In the genomic region with DNA sequence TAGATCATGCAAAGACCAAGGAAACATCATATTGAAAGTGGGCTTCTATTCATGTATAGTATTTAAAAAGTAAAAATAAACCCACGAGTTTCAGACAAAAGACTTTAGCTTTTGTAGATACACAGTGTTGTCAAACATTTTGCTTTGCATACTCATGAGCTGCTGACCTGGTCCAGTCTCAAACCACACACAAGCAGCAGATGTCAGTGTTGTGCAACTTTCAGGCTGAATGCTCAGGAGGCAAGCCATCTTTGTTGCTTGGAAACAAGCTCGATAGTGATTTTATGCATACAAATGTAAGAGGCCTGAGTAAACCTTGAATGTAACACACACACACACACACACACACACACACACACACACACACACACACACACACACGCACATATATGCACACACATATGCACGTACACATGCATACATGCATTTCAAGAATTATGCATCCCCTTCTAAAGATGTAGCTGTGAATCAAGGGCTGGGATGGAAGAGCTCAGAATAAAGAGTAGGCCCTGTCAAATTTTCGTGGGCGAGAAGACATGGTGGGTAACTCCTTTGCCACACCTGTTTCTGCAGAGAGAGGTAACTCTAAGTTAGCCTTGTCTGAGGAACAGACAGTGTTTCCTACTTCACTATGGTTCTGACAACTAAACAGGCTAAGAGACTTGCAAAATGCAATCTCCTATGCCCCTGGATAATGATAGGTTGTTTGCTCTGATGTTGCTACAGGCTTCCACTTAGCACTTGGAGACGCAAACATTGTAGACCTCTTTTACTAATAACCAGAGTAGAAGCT, we compare ENCODE assay signal across 9 mouse cellular contexts.
DNase-seq lines count a peak whose midpoint lies in the region; ATAC-seq lines count a peak whose summit lies in the region.
"Had no signal": no experiment of that assay in that cellular context is flagged by ENCODE, and none has a peak within 500 bp of the region (broad histone marks: within the 10 kb centered on the region; RNA-seq: fewer than 3 reads in every experiment).

No protein-coding gene starts in this region.

- 66% methylated on average over 7 of the region's 7 CpGs for WGBS in embryonic facial prominence, embryonic 14.5 days
- WGBS in hindbrain, embryonic 14.5 days = 47% methylated on average over 7 of the region's 7 CpGs

- H3K4me2 ChIP-seq in embryonic facial prominence, embryonic 14.5 days (ENCODE audit: low read depth, low read length) = no peak overlapping the region
- no peak overlapping the region for H3K4me2 ChIP-seq in hindbrain, embryonic 14.5 days (replicated peaks)

- H3K9me3 ChIP-seq in embryonic facial prominence, embryonic 14.5 days (ENCODE audit: control insufficient read depth, low read length) = no peaks in the 10 kb centered on the region
- H3K9me3 ChIP-seq in hindbrain, embryonic 14.5 days (ENCODE audit: control insufficient read depth, low read length) = no peaks in the 10 kb centered on the region

- peak; percentile 16 for DNase-seq in adrenal gland, postnatal 10 days
- no peak for DNase-seq in adrenal gland, adult 18-20 months (ENCODE audit: low spot score in 2 of 2)
- peak; percentile 45 for DNase-seq in ES-CJ7 (ENCODE audit: low read depth, low spot score)
- DNase-seq in embryonic facial prominence, embryonic 14.5 days (ENCODE audit: low spot score) = peak; percentile 76
- peak; percentile 88 for DNase-seq in hindbrain, embryonic 14.5 days (ENCODE audit: low spot score)
- peak; percentile 43 to 51 for DNase-seq in left cerebral cortex, postnatal 36 days (ENCODE audit: low spot score in 2 of 2)
- peak; percentile 41 for DNase-seq in retina, postnatal 7 days (ENCODE audit: low read depth, low spot score)
- no peak for DNase-seq in spleen, postnatal 14 days (ENCODE audit: low spot score in 2 of 2)

- no peaks in the 10 kb centered on the region for H3K36me3 ChIP-seq in embryonic facial prominence, embryonic 14.5 days (ENCODE audit: control insufficient read depth, insufficient read depth, low read length)
- H3K36me3 ChIP-seq in hindbrain, embryonic 14.5 days (replicated peaks; ENCODE audit: control insufficient read depth, insufficient read depth) = no peaks in the 10 kb centered on the region

- no peaks in the 10 kb centered on the region for H3K4me1 ChIP-seq in embryonic facial prominence, embryonic 14.5 days (ENCODE audit: control insufficient read depth, insufficient read depth, low read length)
- peaks cover 6% of the 10 kb centered on the region; the same call in 1 of the 2 replicates for H3K4me1 ChIP-seq in hindbrain, embryonic 14.5 days (replicated peaks; ENCODE audit: control insufficient read depth, insufficient read depth, low read length)

- H3K27ac ChIP-seq in embryonic facial prominence, embryonic 14.5 days (replicated peaks; ENCODE audit: low read depth, low read length) = no peak overlapping the region
- H3K27ac ChIP-seq in hindbrain, embryonic 14.5 days = peak overlapping the region; percentile 71
- H3K27ac ChIP-seq: macrophage had no signal

- H3K9ac ChIP-seq in embryonic facial prominence, embryonic 14.5 days (ENCODE audit: low read depth, low read length) = no peak overlapping the region
- no peak overlapping the region for H3K9ac ChIP-seq in hindbrain, embryonic 14.5 days

- intact Hi-C loops in left cerebral cortex, postnatal 36 days (cut with DNase I) = loop anchor here (1.0 to 10.0 kb wide), 5 partner anchors 153 to 943 kb away; a partner anchor contains a TSS

- H3K4me3 ChIP-seq in embryonic facial prominence, embryonic 14.5 days (ENCODE audit: low read depth, low read length) = no peak overlapping the region
- H3K4me3 ChIP-seq in hindbrain, embryonic 14.5 days (replicated peaks; ENCODE audit: low read length) = no peak overlapping the region

- H3K27me3 ChIP-seq in embryonic facial prominence, embryonic 14.5 days (replicated peaks; ENCODE audit: control insufficient read depth, insufficient read depth, low read length) = no peaks in the 10 kb centered on the region
- H3K27me3 ChIP-seq in hindbrain, embryonic 14.5 days (ENCODE audit: control insufficient read depth, insufficient read depth, low read length) = no peaks in the 10 kb centered on the region

- ATAC-seq in embryonic facial prominence, embryonic 14.5 days (ENCODE audit: low read depth) = no peak
- peak; percentile 48; the same call in 1 of the 2 replicates for ATAC-seq in hindbrain, embryonic 14.5 days (ENCODE audit: low FRiP score)

Comparison
In these comparisons a context has a peak if more than half of its experiments do, and no peak if none do; other contexts are left out.
1. DNase-seq: peak in adrenal gland, postnatal 10 days (single experiment), ES-CJ7 (single experiment), embryonic facial prominence, embryonic 14.5 days (single experiment), hindbrain, embryonic 14.5 days (single experiment), left cerebral cortex, postnatal 36 days (2 of 2) and retina, postnatal 7 days (single experiment); none in adrenal gland, adult 18-20 months (0 of 2) and spleen, postnatal 14 days (0 of 2).